Mouse (Mus musculus): ENCODE measurements around the gene Gm26992.
A peak's percentile ranks its signal among the peaks of the same experiment; 100 is the strongest.

Gm26992 gene

GRCm38 (mm10) chrX:103490853-103491252 lies 69.0 kb downstream of the Gm26992 start:
- DNase-seq, result no peak

GRCm38 (mm10) chrX:103492398-103493256 lies 70.8 kb downstream of the Gm26992 start:
- DNase-seq, result peak in 1 of 2 experiments; percentile 19

- peak; percentile 72 to 77 for DNase-seq
Observed at GRCm38 (mm10) chrX:103493351-103494173, 71.8 kb downstream of the Gm26992 start.

DNA sequence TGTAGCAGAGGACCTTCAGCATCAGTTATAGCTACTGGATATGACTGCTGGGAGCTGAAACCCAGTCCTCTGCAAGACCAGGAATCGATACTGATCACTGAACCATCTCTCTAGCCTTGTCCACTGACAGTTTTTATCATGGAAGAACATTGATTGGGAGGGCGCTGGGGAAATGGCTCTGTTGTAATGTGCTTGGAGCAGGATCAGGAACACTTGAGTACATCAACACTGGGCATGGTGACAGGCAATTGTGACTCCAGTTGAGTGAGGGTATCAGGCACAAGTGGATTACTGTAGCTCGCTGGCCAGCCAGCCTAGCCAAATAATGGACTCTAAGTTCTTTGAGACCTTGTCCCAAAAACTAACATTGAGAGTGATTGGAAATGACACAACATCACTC lies 77.6 kb downstream of the Gm26992 start:
- no peak for DNase-seq

GRCm38 (mm10) chrX:103500137-103500536 lies 78.3 kb downstream of the Gm26992 start:
- DNase-seq, result no peak

DNA sequence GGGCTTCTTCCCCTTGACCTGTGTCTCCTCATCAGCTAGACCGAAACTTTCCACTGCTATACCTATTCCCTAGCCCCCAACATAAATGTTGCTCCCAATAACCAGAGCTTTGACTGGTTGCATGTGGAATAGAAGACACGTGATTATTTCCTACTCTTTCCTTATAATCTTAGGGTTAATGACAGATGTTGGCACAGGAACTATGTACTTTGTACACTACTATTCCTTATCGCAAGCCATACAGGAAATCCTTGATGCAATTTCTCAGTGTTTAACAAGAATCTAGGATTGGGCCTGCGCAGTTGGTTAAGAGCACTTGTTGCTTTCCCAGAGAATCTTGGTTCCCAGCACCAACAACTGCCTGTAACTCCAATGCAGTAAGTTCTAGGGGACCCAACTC lies 86.4 kb downstream of the Gm26992 start:
- DNase-seq, result no peak

DNA sequence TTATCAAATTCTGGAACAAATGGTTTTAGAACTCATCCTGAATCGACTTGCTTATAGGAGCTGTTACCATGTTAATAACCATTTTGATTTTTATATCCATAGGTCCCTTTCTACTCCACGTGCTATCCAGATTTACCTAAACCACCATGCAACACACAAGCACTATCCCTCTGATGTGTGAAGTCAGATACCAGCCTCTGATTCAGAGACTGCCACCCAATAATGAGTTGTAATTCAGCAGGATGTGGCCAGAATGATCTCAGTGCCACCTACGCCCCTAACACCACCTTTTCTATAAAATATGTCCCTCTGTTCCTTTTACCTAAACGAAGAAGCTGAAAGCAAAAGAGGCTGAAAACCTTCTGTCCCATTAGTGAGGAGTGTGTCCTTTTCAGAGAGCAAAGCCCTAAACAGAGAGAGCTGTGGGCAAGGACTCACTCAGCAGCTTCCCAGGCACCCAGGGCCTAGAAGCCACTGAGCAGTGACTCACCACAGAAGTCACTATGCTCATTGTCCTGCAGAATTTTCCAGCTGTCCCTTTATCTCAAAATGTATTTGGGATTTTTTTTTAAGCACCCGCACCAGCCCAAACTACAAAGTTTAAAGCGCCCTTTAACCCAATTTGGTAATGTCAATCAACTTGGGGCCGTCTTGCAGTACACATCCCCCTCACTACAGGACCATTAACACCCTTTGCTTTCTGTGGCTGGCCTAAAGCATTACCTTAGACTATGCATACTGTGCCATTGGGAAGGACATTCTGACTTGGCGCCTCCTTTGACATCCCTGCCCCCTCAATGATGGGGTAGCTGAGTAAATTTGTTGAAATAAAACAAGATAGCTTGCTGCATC lies 87.6 kb downstream of the Gm26992 start:
- DNase-seq, result no peak

DNA sequence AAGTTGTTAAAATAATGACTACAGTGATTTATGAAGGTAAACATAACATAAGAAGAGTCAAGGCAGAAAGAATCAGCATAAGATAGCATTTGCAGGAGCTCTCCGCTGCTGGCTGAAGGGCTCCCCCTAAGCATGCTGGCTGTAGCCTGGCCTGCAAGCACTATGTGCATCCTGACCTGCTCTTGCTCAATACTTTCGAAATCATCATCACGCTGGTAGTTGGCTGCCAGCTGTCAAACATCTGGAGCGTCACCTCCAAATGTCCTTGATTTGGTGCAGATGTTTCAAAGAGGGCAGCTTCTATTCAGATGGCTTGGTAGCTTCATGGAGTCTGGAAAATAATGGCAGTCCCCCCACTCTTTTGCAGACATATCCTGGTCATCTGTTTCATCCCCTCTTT lies 93.0 kb downstream of the Gm26992 start:
- no peak for DNase-seq

- no peak for DNase-seq
Observed at GRCm38 (mm10) chrX:103515346-103515745, 93.5 kb downstream of the Gm26992 start.

DNA sequence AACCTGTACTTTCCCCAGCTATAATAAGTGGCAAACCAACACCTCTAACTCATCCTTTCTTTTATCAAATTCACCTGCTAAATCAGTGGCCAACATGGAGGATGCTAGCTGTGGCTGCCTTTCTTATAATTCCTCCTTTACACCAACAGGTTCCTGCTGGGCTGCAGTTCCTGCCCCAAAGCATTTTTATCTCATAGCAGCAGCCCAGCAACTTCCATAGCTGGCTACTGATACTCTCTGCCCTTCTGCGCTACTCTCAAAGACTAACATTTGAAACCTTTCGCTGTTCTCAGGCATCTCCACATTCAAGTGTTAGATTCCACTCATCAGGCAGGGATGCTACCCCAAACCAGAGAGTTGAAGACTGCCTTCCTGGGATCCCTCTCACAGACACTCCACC lies 97.0 kb downstream of the Gm26992 start:
- no peak for DNase-seq

DNA sequence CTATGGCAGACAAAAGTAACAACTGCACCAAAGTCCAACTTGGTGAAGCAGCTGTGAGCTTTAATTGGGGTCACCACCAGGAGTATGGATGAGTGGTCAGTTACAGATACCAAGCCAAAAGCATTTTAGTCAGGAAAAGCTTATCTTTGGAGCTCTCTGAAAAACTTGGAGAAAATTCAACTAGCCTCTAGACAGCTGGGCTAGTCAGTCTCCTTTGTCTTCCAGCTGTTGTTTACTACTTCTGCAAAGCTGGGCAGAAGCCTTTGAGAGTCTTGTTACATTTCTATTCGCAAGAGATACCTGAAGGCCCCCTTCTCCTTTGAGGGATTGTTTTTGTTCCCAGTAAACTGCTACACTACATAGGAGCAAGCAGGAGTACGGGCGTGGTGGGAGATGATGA lies 97.7 kb downstream of the Gm26992 start:
- DNase-seq, result no peak

DNA sequence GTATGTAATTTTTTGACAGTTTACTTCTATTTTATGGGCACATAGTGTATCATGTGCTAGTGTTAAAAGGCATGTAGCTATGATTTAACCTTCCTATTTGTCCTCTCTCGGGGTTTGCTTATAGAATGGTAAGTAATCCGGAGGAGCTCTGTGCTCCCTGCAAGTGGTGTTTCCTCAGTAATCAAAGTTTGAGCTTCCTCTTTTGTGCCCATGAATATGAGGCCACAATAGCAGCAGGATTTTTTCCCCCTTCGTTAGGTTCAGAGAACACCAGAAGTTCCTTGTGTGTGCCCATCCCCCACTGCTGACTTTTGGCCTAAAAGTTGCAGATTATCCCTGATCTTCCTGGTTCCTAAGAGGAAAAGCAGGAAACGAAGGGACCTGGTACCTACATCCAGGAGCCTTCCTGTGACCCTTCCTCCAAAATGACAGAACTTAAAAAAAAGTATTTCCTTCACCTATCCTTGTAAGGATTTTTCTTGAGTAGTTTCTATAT lies 99.5 kb downstream of the Gm26992 start:
- no peak for DNase-seq

DNA sequence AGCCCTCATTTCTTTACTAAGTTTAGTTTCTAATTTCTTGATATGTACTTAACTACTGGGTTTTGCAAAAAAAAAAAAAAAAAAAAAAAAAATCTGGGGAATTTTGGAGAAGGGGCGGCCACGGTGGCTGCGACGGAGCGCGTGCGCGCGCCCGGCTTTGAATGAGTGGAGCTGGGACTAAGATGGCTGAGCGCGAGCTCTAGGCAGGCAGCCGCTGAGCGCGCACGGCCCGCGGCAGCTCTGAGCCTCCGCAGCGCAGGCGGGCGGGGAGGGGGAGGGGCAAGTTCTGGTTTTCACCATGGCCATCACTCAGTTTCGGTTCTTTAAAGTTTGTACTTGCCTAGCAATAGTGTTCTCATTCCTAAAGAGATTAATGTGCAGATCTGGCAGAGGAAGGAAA lies 107.4 kb downstream of the Gm26992 start:
- peak; percentile 48 to 70 for DNase-seq

Measured in cerebellum, postnatal 36 days (tissue).